In the genomic region with DNA sequence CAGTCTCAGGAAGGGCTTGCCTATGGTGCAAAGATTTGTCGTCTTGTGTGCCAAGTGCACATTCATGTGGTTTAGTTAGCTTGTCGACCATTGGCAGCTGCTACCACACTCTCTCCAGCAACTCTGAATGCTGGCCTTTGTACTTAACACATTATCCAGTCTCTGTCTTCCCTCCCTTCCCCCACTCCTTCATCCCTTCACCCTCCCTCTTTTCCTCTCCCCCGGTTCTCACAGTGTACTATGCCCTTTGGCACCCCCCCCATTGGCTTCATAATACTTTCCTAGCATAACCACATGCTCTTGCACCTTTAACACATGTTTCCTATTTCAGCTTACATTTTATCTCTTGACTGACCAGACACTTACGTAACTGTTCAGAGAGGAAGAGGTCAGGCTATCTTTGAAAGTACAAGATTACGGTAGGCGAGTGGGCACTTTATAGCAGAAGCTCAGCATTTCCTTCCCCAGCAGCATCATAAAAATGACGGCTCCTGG, we compare ENCODE assay signal across 8 mouse cellular contexts.
DNase-seq lines count a peak whose midpoint lies in the region; ATAC-seq lines count a peak whose summit lies in the region.

No protein-coding gene starts in this region.

- 0 out of 2 replicates have a peak, but pooled peaks have one; percentile 33 for ATAC-seq in forebrain, embryonic 12.5 days (ENCODE audit: low FRiP score)
- no peak for ATAC-seq in forebrain, embryonic 11.5 days (replicated peaks; ENCODE audit: low FRiP score)
- no peak for ATAC-seq in embryonic facial prominence, embryonic 11.5 days (replicated peaks; ENCODE audit: insufficient number of reproducible peaks, low FRiP score, low TSS enrichment, low read depth)
- ATAC-seq in inflammation-experienced regulatory T-cells, adult 6 months = peak; percentile 41

- no peak overlapping the region for H3K4me2 ChIP-seq in forebrain, embryonic 12.5 days
- no peak overlapping the region for H3K4me2 ChIP-seq in forebrain, embryonic 11.5 days (ENCODE audit: low read depth, low read length, severe bottlenecking)
- no peak overlapping the region for H3K4me2 ChIP-seq in embryonic facial prominence, embryonic 11.5 days (ENCODE audit: low read depth, low read length)

- no peaks in the 10 kb centered on the region for H3K27me3 ChIP-seq in forebrain, embryonic 12.5 days
- H3K27me3 ChIP-seq in forebrain, embryonic 11.5 days (ENCODE audit: control insufficient read depth, insufficient read depth, low read length) = no peaks in the 10 kb centered on the region
- H3K27me3 ChIP-seq in embryonic facial prominence, embryonic 11.5 days (ENCODE audit: control insufficient read depth, insufficient read depth, low read length) = no peaks in the 10 kb centered on the region

- no peak for DNase-seq in forebrain, embryonic 11.5 days (ENCODE audit: low spot score)
- DNase-seq in embryonic facial prominence, embryonic 11.5 days (ENCODE audit: low spot score) = peak; percentile 16
- DNase-seq in lung, postnatal 25 days (ENCODE audit: low spot score) = peak; percentile 5
- DNase-seq in T-cell, adult 2 months (ENCODE audit: low spot score) = no peak
- DNase-seq in urinary bladder, postnatal 10 days (ENCODE audit: low spot score) = no peak
- no peak for DNase-seq in left cerebral cortex, postnatal 36 days (ENCODE audit: low spot score in 2 of 2)

- no peak overlapping the region for H3K27ac ChIP-seq in forebrain, embryonic 12.5 days
- no peak overlapping the region for H3K27ac ChIP-seq in forebrain, embryonic 11.5 days (ENCODE audit: low read depth, low read length)
- no peak overlapping the region for H3K27ac ChIP-seq in embryonic facial prominence, embryonic 11.5 days (replicated peaks; ENCODE audit: low read depth, low read length)

- H3K4me1 ChIP-seq in forebrain, embryonic 12.5 days = no peaks in the 10 kb centered on the region
- H3K4me1 ChIP-seq in forebrain, embryonic 11.5 days (replicated peaks; ENCODE audit: control insufficient read depth, insufficient read depth, low read length) = no peaks in the 10 kb centered on the region
- no peaks in the 10 kb centered on the region for H3K4me1 ChIP-seq in embryonic facial prominence, embryonic 11.5 days (ENCODE audit: control insufficient read depth, insufficient read depth, low read length)

- no peak overlapping the region for H3K4me3 ChIP-seq in forebrain, embryonic 12.5 days (replicated peaks)
- H3K4me3 ChIP-seq in forebrain, embryonic 11.5 days (ENCODE audit: low read depth, low read length) = no peak overlapping the region
- H3K4me3 ChIP-seq in embryonic facial prominence, embryonic 11.5 days (ENCODE audit: low read depth, low read length) = no peak overlapping the region

- no peaks in the 10 kb centered on the region for H3K36me3 ChIP-seq in forebrain, embryonic 12.5 days (replicated peaks)
- no peaks in the 10 kb centered on the region for H3K36me3 ChIP-seq in forebrain, embryonic 11.5 days (ENCODE audit: control insufficient read depth, insufficient read depth, low read length)
- no peaks in the 10 kb centered on the region for H3K36me3 ChIP-seq in embryonic facial prominence, embryonic 11.5 days (replicated peaks; ENCODE audit: control insufficient read depth, insufficient read depth, low read depth, low read length)

- 73% methylated on average over 7 of the region's 7 CpGs for WGBS in forebrain, embryonic 12.5 days
- WGBS in forebrain, embryonic 11.5 days = 74% methylated on average over 7 of the region's 7 CpGs
- 40% methylated on average over 7 of the region's 7 CpGs for WGBS in embryonic facial prominence, embryonic 11.5 days

- intact Hi-C loops in left cerebral cortex, postnatal 36 days (cut with DNase I) = no loop called here

- no peaks in the 10 kb centered on the region for H3K9me3 ChIP-seq in forebrain, embryonic 12.5 days
- no peaks in the 10 kb centered on the region for H3K9me3 ChIP-seq in forebrain, embryonic 11.5 days (ENCODE audit: control insufficient read depth, low read length)
- no peaks in the 10 kb centered on the region for H3K9me3 ChIP-seq in embryonic facial prominence, embryonic 11.5 days (replicated peaks; ENCODE audit: control insufficient read depth, low read length)

- no peak overlapping the region for H3K9ac ChIP-seq in forebrain, embryonic 12.5 days
- H3K9ac ChIP-seq in forebrain, embryonic 11.5 days (ENCODE audit: low read length) = no peak overlapping the region
- H3K9ac ChIP-seq in embryonic facial prominence, embryonic 11.5 days (replicated peaks; ENCODE audit: low read length) = no peak overlapping the region

Comparison
In these comparisons a context has a peak if more than half of its experiments do, and no peak if none do; other contexts are left out.
1. ATAC-seq: peak in forebrain, embryonic 12.5 days (single experiment) and inflammation-experienced regulatory T-cells, adult 6 months (single experiment); none in forebrain, embryonic 11.5 days (single experiment) and embryonic facial prominence, embryonic 11.5 days (single experiment).
2. DNase-seq: peak in embryonic facial prominence, embryonic 11.5 days (single experiment) and lung, postnatal 25 days (single experiment); none in forebrain, embryonic 11.5 days (single experiment), T-cell, adult 2 months (single experiment), urinary bladder, postnatal 10 days (single experiment) and left cerebral cortex, postnatal 36 days (0 of 2).